Mouse (Mus musculus): ENCODE data around the gene Pard3. TPM values are rescaled to one million over a fixed set of nuclear protein-coding genes. Genes with fewer than 3 reads are reported as not detected.

The Pard3 gene
- polyA plus RNA-seq, 1 experiment, result 11.3 TPM

GRCm38 (mm10) chr8:127405815-127406214, 342.1 kb downstream of the Pard3 start:
- Histone ChIP-seq H3K4me3 (ENCODE audit: insufficient read depth, low read length) (no peak overlapping the region), H3K27ac (ENCODE audit: insufficient read depth, low read length) (no peak overlapping the region), H3K4me1 (ENCODE audit: control insufficient read depth, insufficient read depth, low read length) (no peaks in the 10 kb centered on the region)
- TF ChIP-seq POLR2A (IDR thresholded peaks at IDR 0.05; ENCODE audit: extremely low read depth, insufficient read depth, low read length) (no peak), CTCF (IDR thresholded peaks at IDR 0.05; ENCODE audit: extremely low read depth, insufficient read depth, low read length) (no peak)

GRCm38 (mm10) chr8:127410606-127411005, 346.9 kb downstream of the Pard3 start:
- no peak overlapping the region for H3K27ac ChIP-seq (ENCODE audit: insufficient read depth, low read length)
- TF ChIP-seq CTCF (IDR thresholded peaks at IDR 0.05; ENCODE audit: extremely low read depth, insufficient read depth, low read length) (no peak), POLR2A (IDR thresholded peaks at IDR 0.05; ENCODE audit: extremely low read depth, insufficient read depth, low read length) (no peak)
- H3K4me3 ChIP-seq (ENCODE audit: insufficient read depth, low read length), result no peak overlapping the region
- H3K4me1 ChIP-seq (ENCODE audit: control insufficient read depth, insufficient read depth, low read length), result no peaks in the 10 kb centered on the region

- TF ChIP-seq CTCF (IDR thresholded peaks at IDR 0.05; ENCODE audit: extremely low read depth, insufficient read depth, low read length), result no peak
- no peak for TF ChIP-seq POLR2A (IDR thresholded peaks at IDR 0.05; ENCODE audit: extremely low read depth, insufficient read depth, low read length)
- Histone ChIP-seq H3K4me3 (ENCODE audit: insufficient read depth, low read length) (no peak overlapping the region), H3K27ac (ENCODE audit: insufficient read depth, low read length) (no peak overlapping the region), H3K4me1 (ENCODE audit: control insufficient read depth, insufficient read depth, low read length) (no peaks in the 10 kb centered on the region)
Observed at GRCm38 (mm10) chr8:127411190-127411848, 347.6 kb downstream of the Pard3 start.

GRCm38 (mm10) chr8:127423021-127423420, 359.3 kb downstream of the Pard3 start:
- H3K4me1 ChIP-seq (ENCODE audit: control insufficient read depth, insufficient read depth, low read length), result peaks cover 2% of the 10 kb centered on the region
- H3K27ac ChIP-seq (ENCODE audit: insufficient read depth, low read length), result no peak overlapping the region
- TF ChIP-seq CTCF (IDR thresholded peaks at IDR 0.05; ENCODE audit: extremely low read depth, insufficient read depth, low read length) (no peak), POLR2A (IDR thresholded peaks at IDR 0.05; ENCODE audit: extremely low read depth, insufficient read depth, low read length) (no peak)
- H3K4me3 ChIP-seq (ENCODE audit: insufficient read depth, low read length), result no peak overlapping the region

- no peak overlapping the region for H3K4me3 ChIP-seq (ENCODE audit: insufficient read depth, low read length)
- TF ChIP-seq POLR2A (IDR thresholded peaks at IDR 0.05; ENCODE audit: extremely low read depth, insufficient read depth, low read length) (no peak), CTCF (IDR thresholded peaks at IDR 0.05; ENCODE audit: extremely low read depth, insufficient read depth, low read length) (no peak)
- no peak overlapping the region for H3K27ac ChIP-seq (ENCODE audit: insufficient read depth, low read length)
- peaks cover 2% of the 10 kb centered on the region for H3K4me1 ChIP-seq (ENCODE audit: control insufficient read depth, insufficient read depth, low read length)
Observed at GRCm38 (mm10) chr8:127424211-127424916, 360.7 kb downstream of the Pard3 start.

GRCm38 (mm10) chr8:127426857-127427256, 363.2 kb downstream of the Pard3 start:
- Histone ChIP-seq H3K4me3 (ENCODE audit: insufficient read depth, low read length) (no peak overlapping the region), H3K4me1 (ENCODE audit: control insufficient read depth, insufficient read depth, low read length) (peaks cover 2% of the 10 kb centered on the region), H3K27ac (ENCODE audit: insufficient read depth, low read length) (no peak overlapping the region)
- no peak for TF ChIP-seq POLR2A (IDR thresholded peaks at IDR 0.05; ENCODE audit: extremely low read depth, insufficient read depth, low read length)
- TF ChIP-seq CTCF (IDR thresholded peaks at IDR 0.05; ENCODE audit: extremely low read depth, insufficient read depth, low read length), result no peak

- no peak overlapping the region for H3K4me3 ChIP-seq (ENCODE audit: insufficient read depth, low read length)
- H3K4me1 ChIP-seq (ENCODE audit: control insufficient read depth, insufficient read depth, low read length), result peaks cover 2% of the 10 kb centered on the region
- H3K27ac ChIP-seq (ENCODE audit: insufficient read depth, low read length), result no peak overlapping the region
- TF ChIP-seq CTCF (IDR thresholded peaks at IDR 0.05; ENCODE audit: extremely low read depth, insufficient read depth, low read length) (no peak), POLR2A (IDR thresholded peaks at IDR 0.05; ENCODE audit: extremely low read depth, insufficient read depth, low read length) (no peak)
Observed at GRCm38 (mm10) chr8:127428004-127428403, 364.3 kb downstream of the Pard3 start.

GRCm38 (mm10) chr8:127431236-127431635, 367.5 kb downstream of the Pard3 start:
- no peak overlapping the region for H3K4me3 ChIP-seq (ENCODE audit: insufficient read depth, low read length)
- no peak overlapping the region for H3K27ac ChIP-seq (ENCODE audit: insufficient read depth, low read length)
- no peak for TF ChIP-seq CTCF (IDR thresholded peaks at IDR 0.05; ENCODE audit: extremely low read depth, insufficient read depth, low read length)
- TF ChIP-seq POLR2A (IDR thresholded peaks at IDR 0.05; ENCODE audit: extremely low read depth, insufficient read depth, low read length), result no peak
- peaks cover 2% of the 10 kb centered on the region for H3K4me1 ChIP-seq (ENCODE audit: control insufficient read depth, insufficient read depth, low read length)

GRCm38 (mm10) chr8:127435975-127436374, 372.3 kb downstream of the Pard3 start:
- H3K4me1 ChIP-seq (ENCODE audit: control insufficient read depth, insufficient read depth, low read length), result peaks cover 7% of the 10 kb centered on the region
- TF ChIP-seq POLR2A (IDR thresholded peaks at IDR 0.05; ENCODE audit: extremely low read depth, insufficient read depth, low read length) (no peak), CTCF (IDR thresholded peaks at IDR 0.05; ENCODE audit: extremely low read depth, insufficient read depth, low read length) (no peak)
- no peak overlapping the region for H3K4me3 ChIP-seq (ENCODE audit: insufficient read depth, low read length)
- H3K27ac ChIP-seq (ENCODE audit: insufficient read depth, low read length), result no peak overlapping the region
